Mouse (Mus musculus): ENCODE data around the gene Fbxl5. TPM values are rescaled to one million over a fixed set of nuclear protein-coding genes. Genes with fewer than 3 reads are reported as not detected.

Gene Fbxl5
- total and polyA plus RNA-seq, 2 experiments from 2014 or later = 84.5 to 122 TPM

DNA sequence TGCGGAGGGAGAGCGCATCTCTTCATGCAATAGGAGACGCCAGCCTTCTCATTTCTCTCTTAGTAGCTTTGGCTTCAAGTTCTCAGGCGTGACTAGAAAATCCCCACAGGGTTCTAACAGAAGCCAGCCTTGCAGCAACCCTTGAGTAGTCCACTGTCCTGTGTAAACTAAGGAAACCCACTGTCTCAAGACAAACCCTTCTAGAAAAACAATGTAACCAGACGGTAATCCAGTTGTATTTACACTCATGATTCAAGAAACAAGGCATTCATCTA lies 20.5 kb upstream of the Fbxl5 start:
- WGBS = 80% methylated on average over 5 of the region's 5 CpGs
- H3K4me1 ChIP-seq (ENCODE audit: insufficient read depth, low read length) = no peaks in the 10 kb centered on the region
- no peak overlapping the region for H3K4me3 ChIP-seq (ENCODE audit: low read depth, low read length)
- H3K27ac ChIP-seq (ENCODE audit: low read depth, low read length) = no peak overlapping the region
- no peaks in the 10 kb centered on the region for H3K27me3 ChIP-seq (ENCODE audit: insufficient read depth, low read length)
- ATAC-seq (ENCODE audit: low FRiP score) (no peak), DNase-seq (ENCODE audit: low spot score) (no peak)
- no peak for TF ChIP-seq CTCF (IDR thresholded peaks at IDR 0.05)
- H3K36me3 ChIP-seq (ENCODE audit: insufficient read depth, low read length) = no peaks in the 10 kb centered on the region
- H3K9me3 ChIP-seq (ENCODE audit: low read length) = no peaks in the 10 kb centered on the region
- H3K4me2 ChIP-seq (ENCODE audit: low read depth, low read length, poor library complexity, severe bottlenecking) = peak overlapping the region; percentile 1; the same call in 1 of the 2 replicates
- H3K9ac ChIP-seq (replicated peaks; ENCODE audit: low read length, poor library complexity, severe bottlenecking) = no peak overlapping the region

DNA sequence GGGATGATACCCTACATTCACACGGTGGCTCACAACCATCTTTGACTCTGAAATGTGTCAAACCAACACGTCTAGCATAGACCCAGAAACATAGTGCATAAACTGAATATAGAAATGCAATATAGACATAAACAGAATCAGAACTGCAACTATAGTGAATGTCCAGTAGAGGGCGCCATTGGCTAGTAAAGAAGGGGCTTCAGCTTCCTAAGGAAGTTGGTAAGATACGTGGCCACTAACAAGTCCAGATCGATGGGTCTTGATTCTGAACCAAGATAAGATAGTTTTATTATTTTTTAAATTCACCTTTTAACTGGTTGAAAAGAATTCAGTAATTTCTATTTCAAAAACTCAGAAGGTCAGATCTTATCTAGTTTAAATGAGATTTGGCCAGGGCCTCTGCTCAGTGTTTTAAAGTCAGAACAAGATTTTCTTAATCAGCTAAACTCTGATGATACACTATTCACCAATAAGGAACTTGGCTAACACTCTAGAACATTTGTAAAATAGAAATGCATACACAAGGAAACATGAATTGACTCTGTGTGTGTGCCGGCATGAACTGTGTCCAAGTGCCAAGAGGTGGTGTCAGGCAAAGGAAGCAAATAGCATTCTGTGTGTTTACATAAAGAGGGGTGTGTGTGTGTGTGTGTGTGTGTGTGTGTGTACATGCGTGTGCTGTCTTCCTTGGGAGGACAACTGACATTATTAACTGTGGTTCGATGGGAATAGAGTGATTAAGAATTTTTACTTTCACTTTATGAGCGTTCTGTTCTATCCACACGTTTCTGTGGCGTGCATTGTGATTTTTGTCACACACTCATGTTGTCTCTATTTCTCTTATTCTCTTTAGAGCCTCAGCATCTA lies 19.9 kb upstream of the Fbxl5 start:
- no peak overlapping the region for H3K27ac ChIP-seq (ENCODE audit: low read depth, low read length)
- no peak for ATAC-seq (ENCODE audit: low FRiP score)
- WGBS = 48% methylated on average over 11 of the region's 11 CpGs

DNA sequence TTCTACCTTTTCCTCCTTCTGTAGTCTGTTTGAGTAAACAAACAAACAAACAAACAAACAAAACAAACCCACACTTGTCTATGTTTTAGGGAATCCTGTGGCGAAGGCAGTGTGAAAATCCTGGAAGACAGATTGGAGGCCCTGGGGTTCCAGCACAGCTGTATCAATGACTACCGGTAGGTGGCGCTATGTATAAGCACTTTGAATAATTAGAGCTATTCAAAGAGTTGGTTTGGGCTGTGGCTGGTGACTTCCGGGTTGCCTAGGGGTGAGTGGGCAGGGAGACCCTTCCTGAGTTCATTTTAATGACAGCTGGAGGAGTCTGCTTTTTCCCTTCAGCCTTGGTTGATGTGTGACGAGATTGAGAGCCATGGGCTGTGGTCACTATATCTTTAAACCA lies 15.9 kb upstream of the Fbxl5 start:
- peak; percentile 29 for DNase-seq (ENCODE audit: low spot score)
- Histone ChIP-seq H3K9me3 (ENCODE audit: low read length) (no peaks in the 10 kb centered on the region), H3K4me2 (ENCODE audit: low read depth, low read length, poor library complexity, severe bottlenecking) (no peak overlapping the region), H3K4me1 (ENCODE audit: insufficient read depth, low read length) (no peaks in the 10 kb centered on the region), H3K27ac (ENCODE audit: low read depth, low read length) (no peak overlapping the region), H3K9ac (replicated peaks; ENCODE audit: low read length, poor library complexity, severe bottlenecking) (no peak overlapping the region), H3K36me3 (ENCODE audit: insufficient read depth, low read length) (no peaks in the 10 kb centered on the region), H3K4me3 (ENCODE audit: low read depth, low read length) (no peak overlapping the region), H3K27me3 (ENCODE audit: insufficient read depth, low read length) (no peaks in the 10 kb centered on the region)
- ATAC-seq (ENCODE audit: low FRiP score) = no peak
- WGBS = 52% methylated on average over 5 of the region's 5 CpGs
- peak; percentile 64 for TF ChIP-seq CTCF (IDR thresholded peaks at IDR 0.05)

More for the DNA sequence above, 19.9 kb upstream of the Fbxl5 start:
- DNase-seq (ENCODE audit: low spot score) = peak; percentile 87
- peak overlapping the region; percentile 1; the same call in 1 of the 2 replicates for H3K4me2 ChIP-seq (ENCODE audit: low read depth, low read length, poor library complexity, severe bottlenecking)
- TF ChIP-seq CTCF (IDR thresholded peaks at IDR 0.05) = peak; percentile 98
- H3K4me1 ChIP-seq (ENCODE audit: insufficient read depth, low read length) = no peaks in the 10 kb centered on the region
- H3K36me3 ChIP-seq (ENCODE audit: insufficient read depth, low read length) = no peaks in the 10 kb centered on the region
- H3K4me3 ChIP-seq (ENCODE audit: low read depth, low read length) = no peak overlapping the region
- no peaks in the 10 kb centered on the region for H3K27me3 ChIP-seq (ENCODE audit: insufficient read depth, low read length)
- no peaks in the 10 kb centered on the region for H3K9me3 ChIP-seq (ENCODE audit: low read length)
- H3K9ac ChIP-seq (replicated peaks; ENCODE audit: low read length, poor library complexity, severe bottlenecking) = no peak overlapping the region

DNA sequence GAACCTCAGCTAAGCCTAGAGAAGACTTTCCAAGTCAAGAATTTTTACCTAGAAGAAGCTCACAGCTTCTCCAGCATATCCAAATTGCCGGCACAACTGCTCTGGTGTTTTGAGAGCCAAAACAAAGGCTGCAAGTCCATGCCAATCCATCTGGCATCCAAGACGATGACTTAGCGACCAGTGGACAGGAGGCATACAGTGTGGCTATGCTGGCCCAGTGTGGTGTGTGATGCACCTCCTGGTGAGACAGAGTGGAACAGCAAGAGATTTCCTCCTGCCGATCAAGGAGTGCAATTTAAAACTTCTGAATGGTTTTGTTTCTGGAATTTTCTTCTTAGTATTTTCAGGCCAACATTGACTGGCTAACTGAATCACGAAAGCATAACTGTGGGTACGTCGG lies 15.2 kb upstream of the Fbxl5 start:
- WGBS = 92% methylated on average over 7 of the region's 7 CpGs

GRCm38 (mm10) chr5:43827366-43827765 lies 5.9 kb upstream of the Fbxl5 start:
- Histone ChIP-seq H3K4me2 (ENCODE audit: low read depth, low read length, poor library complexity, severe bottlenecking) (no peak overlapping the region), H3K27me3 (ENCODE audit: insufficient read depth, low read length) (no peaks in the 10 kb centered on the region), H3K27ac (ENCODE audit: low read depth, low read length) (no peak overlapping the region), H3K9me3 (ENCODE audit: low read length) (no peaks in the 10 kb centered on the region), H3K36me3 (ENCODE audit: insufficient read depth, low read length) (no peaks in the 10 kb centered on the region), H3K9ac (replicated peaks; ENCODE audit: low read length, poor library complexity, severe bottlenecking) (no peak overlapping the region), H3K4me3 (ENCODE audit: low read depth, low read length) (no peak overlapping the region), H3K4me1 (ENCODE audit: insufficient read depth, low read length) (no peaks in the 10 kb centered on the region)
- 86% methylated on average over 9 of the region's 9 CpGs for WGBS
- ATAC-seq (ENCODE audit: low FRiP score) (no peak), DNase-seq (ENCODE audit: low spot score) (no peak)
- TF ChIP-seq CTCF (IDR thresholded peaks at IDR 0.05) = no peak

More for the DNA sequence above, 15.2 kb upstream of the Fbxl5 start:
- H3K27me3 ChIP-seq (ENCODE audit: insufficient read depth, low read length) = no peaks in the 10 kb centered on the region
- no peaks in the 10 kb centered on the region for H3K36me3 ChIP-seq (ENCODE audit: insufficient read depth, low read length)
- H3K9ac ChIP-seq (replicated peaks; ENCODE audit: low read length, poor library complexity, severe bottlenecking) = no peak overlapping the region
- ATAC-seq (ENCODE audit: low FRiP score) = no peak
- no peak overlapping the region for H3K27ac ChIP-seq (ENCODE audit: low read depth, low read length)
- H3K4me2 ChIP-seq (ENCODE audit: low read depth, low read length, poor library complexity, severe bottlenecking) = no peak overlapping the region
- H3K4me3 ChIP-seq (ENCODE audit: low read depth, low read length) = no peak overlapping the region
- DNase-seq (ENCODE audit: low spot score) = no peak
- H3K4me1 ChIP-seq (ENCODE audit: insufficient read depth, low read length) = no peaks in the 10 kb centered on the region
- peak; percentile 36; the same call in 1 of the 2 replicates for TF ChIP-seq CTCF (IDR thresholded peaks at IDR 0.05)
- H3K9me3 ChIP-seq (ENCODE audit: low read length) = no peaks in the 10 kb centered on the region

- Histone ChIP-seq H3K4me2 (ENCODE audit: low read depth, low read length, poor library complexity, severe bottlenecking) (no peak overlapping the region), H3K27me3 (ENCODE audit: insufficient read depth, low read length) (no peaks in the 10 kb centered on the region), H3K9ac (replicated peaks; ENCODE audit: low read length, poor library complexity, severe bottlenecking) (no peak overlapping the region), H3K4me3 (ENCODE audit: low read depth, low read length) (no peak overlapping the region), H3K4me1 (ENCODE audit: insufficient read depth, low read length) (no peaks in the 10 kb centered on the region), H3K27ac (ENCODE audit: low read depth, low read length) (no peak overlapping the region), H3K9me3 (ENCODE audit: low read length) (no peaks in the 10 kb centered on the region), H3K36me3 (ENCODE audit: insufficient read depth, low read length) (no peaks in the 10 kb centered on the region)
- 93% methylated on average over 2 of the region's 2 CpGs for WGBS
- TF ChIP-seq CTCF (IDR thresholded peaks at IDR 0.05) = no peak
- ATAC-seq (ENCODE audit: low FRiP score) = no peak
- DNase-seq (ENCODE audit: low spot score) = no peak
Measured at GRCm38 (mm10) chr5:43826883-43827282, 5.4 kb upstream of the Fbxl5 start.
